Mouse (Mus musculus) CD4-positive, CD25-positive, alpha-beta regulatory T cell, adult 2 months (primary cell): Measurements from ENCODE around the gene Olfr435.
"Not testable (repeated sequence)": the region's sequence is repeated elsewhere in the genome, so short reads cannot be mapped to it uniquely, and the experiment has no call there.

Experiments used
- DNase-seq: peaks from one replicate; pipeline ENCODE4 v3.0.0-alpha.2; 2012; ENCODE audit warnings: low read depth, low spot score

Gene Olfr435

GRCm38 (mm10) chr6:43196781-43197180 lies at the start of gene Olfr435:
TSS of gene Olfr435 (plus strand) at chr6:43197146.
- DNase-seq: no peak

GRCm38 (mm10) chr6:43159502-43159901 lies 37.4 kb upstream of the Olfr435 start:
- DNase-seq: no peak

- DNase-seq: no peak
These were observed 34.0 kb upstream of the Olfr435 start, which contains the start of gene Olfr437 for GRCm38 (mm10) chr6:43162982-43163381. TSS of gene Olfr437 (plus strand) at chr6:43163282.

GRCm38 (mm10) chr6:43167246-43167645 lies 29.7 kb upstream of the Olfr435 start:
- DNase-seq: no peak

GRCm38 (mm10) chr6:43171840-43172239 lies 25.1 kb upstream of the Olfr435 start, which contains the start of gene Olfr13:
TSS of gene Olfr13 (plus strand) at chr6:43172140.
- no peak for DNase-seq

- no peak for DNase-seq
These were observed 18.8 kb upstream of the Olfr435 start for GRCm38 (mm10) chr6:43178129-43178528.

- DNase-seq: no peak
These were observed 18.1 kb upstream of the Olfr435 start for GRCm38 (mm10) chr6:43178584-43179501.

GRCm38 (mm10) chr6:43190986-43191385 lies 6.0 kb upstream of the Olfr435 start:
- DNase-seq: no peak

GRCm38 (mm10) chr6:43198094-43198493 lies 1.1 kb downstream of the Olfr435 start:
- DNase-seq: peak; percentile 49

- DNase-seq: no peak
These were observed 5.8 kb downstream of the Olfr435 start for GRCm38 (mm10) chr6:43202786-43203185.

- no peak for DNase-seq
These were observed 8.4 kb downstream of the Olfr435 start for GRCm38 (mm10) chr6:43205355-43205754.

GRCm38 (mm10) chr6:43212873-43213272 lies 15.9 kb downstream of the Olfr435 start, which contains the start of gene Olfr434:
TSS of gene Olfr434 (plus strand) at chr6:43213021.
- DNase-seq: not testable (repeated sequence)

GRCm38 (mm10) chr6:43231255-43231654 lies 34.3 kb downstream of the Olfr435 start, which contains the start of gene Olfr47:
TSS of gene Olfr47 (plus strand) at chr6:43231529.
- not testable (repeated sequence) for DNase-seq

GRCm38 (mm10) chr6:43242061-43242460 lies 45.1 kb downstream of the Olfr435 start:
- peak; percentile 29 for DNase-seq

GRCm38 (mm10) chr6:43247396-43247795 lies 50.5 kb downstream of the Olfr435 start:
- DNase-seq: no peak

- no peak for DNase-seq
These were observed 56.0 kb downstream of the Olfr435 start for GRCm38 (mm10) chr6:43252994-43253393.
